Mouse (Mus musculus) embryonic fibroblast, embryonic 13.5 days (primary cell): Measurements from ENCODE around the gene Sms.

Experiments
- CTCF ChIP-seq: IDR thresholded peaks from 2 replicates; pipeline ENCODE4 v1.5.1; 2011; ENCODE audit warnings: mild to moderate bottlenecking, control low read depth, low read length, moderate library complexity, borderline replicate concordance; ENCODE audit not compliant: insufficient read depth
- POLR2A ChIP-seq: IDR thresholded peaks from 2 replicates; pipeline ENCODE4 v1.6.1; 2011; ENCODE audit warnings: low read depth, mild to moderate bottlenecking, control low read depth, low read length, moderate library complexity

DNA sequence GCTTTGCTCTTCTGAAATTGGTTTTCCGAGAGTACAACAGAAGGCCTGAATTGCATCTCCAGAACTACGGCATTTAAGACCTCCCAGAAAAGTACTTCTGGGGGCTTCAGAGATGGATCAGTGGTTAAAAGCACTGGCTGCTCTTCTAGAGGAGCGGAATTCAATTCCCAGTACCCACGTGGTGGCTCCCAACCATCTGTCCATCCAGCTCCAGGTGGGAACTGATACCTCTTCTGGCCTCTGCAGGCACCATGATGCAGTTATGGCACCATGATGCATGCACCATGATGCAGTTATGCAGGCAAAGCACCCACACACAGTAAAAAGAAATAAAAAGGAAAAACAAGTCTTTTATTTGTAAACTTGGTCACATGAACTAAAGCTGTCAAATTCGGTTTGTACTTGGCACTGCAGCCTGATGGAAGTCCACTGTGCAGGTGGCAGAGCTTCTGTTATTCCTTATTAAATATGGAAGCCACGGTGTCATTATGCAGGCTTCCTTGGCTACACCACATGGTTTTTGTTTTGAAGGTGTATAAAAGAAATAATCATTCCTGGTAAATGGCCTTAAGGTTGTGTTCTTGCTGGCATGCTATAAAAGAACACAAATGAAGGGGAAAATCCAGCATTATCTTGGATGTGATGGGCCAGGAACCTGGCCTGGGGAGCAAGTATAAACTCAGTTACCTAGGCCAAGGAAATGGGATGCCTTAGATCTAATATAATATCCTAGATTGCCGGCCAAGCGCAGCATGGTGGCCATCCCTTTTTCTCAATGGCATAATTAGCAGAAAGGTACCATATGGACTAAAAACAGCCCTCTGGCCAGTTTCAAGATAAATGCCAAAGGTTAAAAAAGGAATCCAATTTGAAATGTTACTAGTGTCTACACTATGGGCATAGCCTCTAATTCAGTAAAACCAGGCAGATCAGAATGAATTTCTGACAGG, 20.1 kb downstream of the Sms start:
- TF ChIP-seq POLR2A (no peak), CTCF (no peak)
